Mouse (Mus musculus) megakaryocyte-erythroid progenitor cell, adult 5-6 weeks (primary cell): ENCODE results near the gene Hip1r. TPM values are rescaled to one million over a fixed set of nuclear protein-coding genes. Genes with fewer than 3 reads are reported as not detected.
A peak's percentile ranks its signal among the peaks of the same experiment; 100 is the strongest.

ENCODE experiments used
- ATAC-seq: replicated peaks from 2 replicates; pipeline ENCODE4 v1.8.0; 2016; ENCODE audit warnings: mild to moderate bottlenecking, inconsistent platforms; ENCODE audit not compliant: severe bottlenecking, poor library complexity, low FRiP score, low TSS enrichment
- total RNA-seq, 2 experiments: library from RNA; stranded (forward) in 1 of 2; stranded (reverse) in 1 of 2; fragments of 200-1000, 215-1000 nt in 1 of 2; fragments of >200 nt in 1 of 2; fragmentation: Nextera tagmentation in 1 of 2; gene quantifications; 2 replicates each; pipeline ENCODE4 v1.2.3; 2014 to 2017

Gene Hip1r
- total RNA-seq, 2 experiments from 2014 or later: 9.5 to 30.9 TPM

DNA sequence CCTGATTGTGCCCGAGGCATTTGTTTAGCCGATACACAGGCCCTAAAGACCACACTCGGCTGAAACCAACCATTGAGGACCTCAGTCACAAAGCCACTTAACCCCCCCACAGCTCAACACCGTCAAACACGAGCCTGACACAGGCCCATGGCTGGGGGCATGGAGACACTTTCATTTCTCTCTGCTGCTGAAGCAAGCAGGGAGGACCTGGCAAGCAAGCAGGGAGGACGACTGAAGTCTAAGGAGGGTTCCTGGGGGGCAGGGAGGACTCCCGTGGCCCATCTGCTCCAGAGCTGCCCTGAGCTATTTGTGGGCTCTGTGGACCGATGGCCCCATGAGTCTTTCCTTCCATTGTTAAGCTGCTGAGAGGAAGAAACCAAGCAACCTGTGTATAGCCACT lies 38.5 kb downstream of the Hip1r start:
- no peak for ATAC-seq

DNA sequence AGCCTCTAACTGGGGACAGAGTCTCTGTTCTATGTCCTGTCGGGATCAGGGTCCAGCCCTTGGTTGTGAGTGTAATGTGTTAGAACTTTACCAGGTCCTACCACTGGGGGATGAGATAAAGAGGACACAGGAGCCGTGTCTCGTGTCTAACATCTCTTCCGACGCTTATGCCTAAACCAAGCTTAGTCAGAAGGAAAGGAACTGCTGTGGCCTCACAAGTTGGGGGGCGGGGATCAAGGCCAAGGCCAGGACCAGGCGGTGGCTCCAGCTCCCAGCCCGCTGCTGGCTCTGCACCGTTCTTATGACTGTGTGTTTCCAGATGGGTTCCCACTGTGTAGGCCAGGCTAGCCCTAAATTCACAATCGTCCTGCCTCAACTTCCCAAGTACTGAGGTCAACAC lies 39.5 kb downstream of the Hip1r start:
- ATAC-seq: 0 out of 2 replicates have a peak, but pooled peaks have one; percentile 9

DNA sequence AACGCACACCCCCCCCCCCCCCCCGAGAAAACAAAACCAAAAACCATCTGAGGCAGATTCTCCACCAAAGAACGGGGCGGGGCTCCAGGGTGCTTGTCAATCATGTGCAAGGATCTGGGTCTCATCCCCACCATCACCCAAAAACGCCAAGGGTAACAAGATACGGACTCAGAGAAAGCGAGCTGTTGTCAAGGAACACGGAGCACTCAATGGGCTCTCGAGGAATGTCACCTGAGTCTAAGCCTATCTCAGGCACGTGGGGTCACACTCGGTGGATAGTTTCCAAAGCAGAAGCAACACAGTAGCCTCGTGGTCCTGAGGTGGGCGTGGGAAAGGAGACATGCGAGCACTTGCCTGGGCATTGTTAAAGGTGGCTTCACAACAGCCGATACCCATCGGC lies 40.3 kb downstream of the Hip1r start:
- ATAC-seq: no peak

DNA sequence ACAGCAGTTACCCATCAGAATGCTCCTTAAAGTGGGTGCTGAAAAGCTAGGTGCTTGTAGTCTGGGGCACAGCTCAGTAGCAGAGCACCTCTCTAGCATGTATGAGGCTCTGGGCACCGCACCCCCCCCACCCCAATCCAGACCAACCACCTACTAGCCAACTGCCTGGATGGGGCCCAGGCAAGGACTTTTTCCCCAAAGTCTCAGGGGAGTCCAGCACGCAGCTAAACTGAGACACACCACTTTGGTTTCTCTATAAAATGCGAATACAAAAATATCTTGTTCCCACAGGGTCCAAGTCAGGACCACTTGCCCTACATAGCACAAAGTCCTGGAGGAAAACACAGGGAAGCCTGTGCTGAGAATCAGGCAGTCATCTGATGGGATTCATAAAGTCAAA lies 40.8 kb downstream of the Hip1r start:
- ATAC-seq: no peak

DNA sequence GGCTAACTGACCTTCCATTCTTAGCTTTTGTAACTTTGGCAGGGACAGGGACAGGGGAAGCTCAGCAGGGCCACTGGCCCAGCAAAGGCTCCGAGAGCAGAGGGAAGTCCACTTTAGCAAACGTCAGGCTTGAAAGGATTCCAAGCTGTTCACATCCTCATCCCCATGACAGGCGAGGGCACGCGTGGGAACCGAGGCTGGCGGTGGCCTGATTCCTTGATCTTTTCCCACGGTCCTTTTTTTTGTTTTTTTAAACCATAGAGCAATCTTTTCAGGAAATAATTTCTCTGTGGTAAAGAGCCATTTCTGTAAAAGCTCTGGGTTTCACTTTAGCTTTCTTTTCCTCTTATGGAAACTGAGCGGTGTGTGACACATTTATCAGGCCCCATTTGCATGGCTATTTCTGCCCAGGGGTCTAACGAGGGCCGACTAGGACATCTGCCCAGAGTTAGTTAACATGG lies 41.4 kb downstream of the Hip1r start:
- no peak for ATAC-seq

DNA sequence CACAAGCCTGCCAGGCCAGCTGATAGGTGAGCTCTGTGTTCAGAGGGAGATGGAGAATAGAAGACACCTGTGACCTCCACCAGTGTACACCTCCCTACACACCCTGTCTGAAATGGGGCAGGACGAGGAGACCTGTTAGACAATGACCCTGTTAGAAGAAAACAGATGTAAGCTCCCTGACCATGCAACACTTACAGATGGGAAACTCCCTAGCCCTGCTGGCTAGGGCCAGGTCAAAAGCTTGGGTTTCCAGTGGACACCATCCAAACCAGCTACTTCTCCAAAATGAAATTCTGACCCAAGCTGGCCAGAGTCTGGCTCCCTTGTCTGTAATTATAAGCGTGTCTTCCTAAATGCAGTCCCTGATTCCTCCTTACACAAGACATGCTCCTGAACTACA lies 42.3 kb downstream of the Hip1r start:
- ATAC-seq: no peak

DNA sequence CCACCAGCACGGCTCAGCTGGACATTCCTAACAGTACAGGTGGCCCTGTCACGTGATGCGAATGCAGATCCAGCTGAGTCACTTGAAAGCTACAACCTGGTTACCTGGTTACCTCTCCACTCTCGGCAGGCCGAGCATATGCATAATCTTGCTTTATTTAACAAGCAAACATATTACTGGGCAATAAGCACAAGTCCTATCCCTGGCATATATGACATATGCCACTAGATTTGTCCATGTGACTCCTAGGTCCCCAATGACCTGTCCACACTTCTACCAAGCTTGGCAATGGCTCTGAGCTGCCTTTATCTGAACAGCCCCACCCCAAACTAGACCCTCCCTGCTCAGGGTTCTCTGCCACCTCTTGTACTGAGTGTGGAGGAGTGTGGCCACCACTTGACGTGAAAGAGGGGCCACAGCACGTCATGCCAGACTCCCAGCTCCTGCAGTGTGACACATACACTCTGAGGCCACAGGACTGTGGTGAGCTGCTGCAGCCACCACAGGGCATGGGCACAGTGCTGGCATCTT lies 42.9 kb downstream of the Hip1r start:
- ATAC-seq: no peak

DNA sequence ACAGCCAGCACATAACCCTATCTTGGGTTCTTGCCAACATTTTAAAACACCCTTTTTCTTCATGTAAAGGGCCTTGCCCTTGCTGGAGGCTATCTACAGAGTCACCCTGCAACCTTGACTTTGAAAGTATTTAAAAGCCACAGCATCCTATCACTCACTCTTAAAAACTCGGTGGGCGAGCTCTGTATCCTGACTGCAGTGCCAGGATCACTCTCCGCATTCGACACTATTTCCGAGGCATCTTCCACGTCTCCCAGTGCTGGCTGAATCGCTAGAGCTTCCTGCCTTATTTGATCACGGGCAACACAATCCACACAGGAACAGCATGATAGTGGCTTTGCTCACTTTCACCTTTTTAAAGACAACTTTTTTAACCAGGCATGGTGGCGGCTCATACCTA lies 44.5 kb downstream of the Hip1r start:
- no peak for ATAC-seq

DNA sequence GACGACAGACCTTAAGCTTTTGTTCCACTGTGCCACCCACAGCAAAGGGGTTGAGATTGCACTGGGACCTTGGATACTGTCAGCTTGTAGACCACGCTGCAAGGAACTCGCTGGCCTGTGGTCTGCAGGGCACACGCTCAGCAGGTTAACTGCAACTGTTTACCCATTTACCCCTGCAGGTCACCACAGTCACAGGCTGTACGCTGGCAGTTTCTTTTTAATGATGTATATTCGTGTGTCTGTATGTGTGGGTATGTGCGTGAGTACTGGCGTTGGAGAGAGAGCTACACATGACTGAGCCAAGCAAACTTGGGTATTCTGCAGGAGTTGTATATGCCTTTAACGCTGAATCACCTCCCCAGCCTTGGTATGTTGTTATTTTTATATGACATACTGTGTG lies 45.2 kb downstream of the Hip1r start:
- ATAC-seq: peak; percentile 1; the same call in 1 of the 2 replicates

DNA sequence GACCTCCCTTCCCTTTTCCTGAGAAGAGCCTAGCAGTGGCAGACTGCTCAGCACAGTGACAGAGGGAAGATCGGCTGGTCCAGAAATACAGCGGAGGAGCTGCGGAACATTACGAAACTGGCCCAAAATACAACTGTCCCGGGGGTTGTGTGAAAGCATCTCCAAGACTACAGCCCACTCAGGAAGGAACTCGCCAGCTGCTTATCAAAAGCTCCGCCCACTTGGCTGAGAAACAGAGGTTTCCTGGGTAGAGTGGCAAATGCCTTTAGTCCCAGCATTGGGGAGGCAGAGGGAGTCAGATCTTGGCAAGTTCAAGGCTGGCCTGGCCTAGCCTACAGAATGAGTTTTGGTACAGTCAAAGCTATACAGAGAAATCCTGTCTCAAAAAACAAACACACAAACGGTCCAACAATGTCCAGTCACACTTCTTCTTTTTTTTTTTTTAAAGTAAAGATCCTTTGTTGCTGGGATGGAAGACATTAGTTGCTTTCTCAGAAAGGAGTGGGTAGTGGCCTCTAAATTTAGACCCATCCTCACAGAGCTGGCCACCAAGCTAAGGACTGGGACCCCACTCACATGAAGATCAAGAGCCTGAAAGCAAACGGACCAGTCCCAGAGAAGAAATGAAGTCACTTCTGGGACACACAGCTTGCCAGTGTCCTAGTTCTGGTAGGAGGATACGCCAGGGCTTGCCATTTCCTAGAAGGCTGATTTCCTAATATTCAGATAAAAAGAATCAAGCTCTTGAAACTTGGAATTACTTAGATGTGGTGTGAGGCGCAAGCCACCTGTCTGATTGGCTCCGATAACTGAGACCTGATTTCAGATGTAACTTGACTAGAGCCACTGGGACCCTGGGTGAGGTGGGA lies 46.2 kb downstream of the Hip1r start:
- peak; percentile 69 for ATAC-seq

DNA sequence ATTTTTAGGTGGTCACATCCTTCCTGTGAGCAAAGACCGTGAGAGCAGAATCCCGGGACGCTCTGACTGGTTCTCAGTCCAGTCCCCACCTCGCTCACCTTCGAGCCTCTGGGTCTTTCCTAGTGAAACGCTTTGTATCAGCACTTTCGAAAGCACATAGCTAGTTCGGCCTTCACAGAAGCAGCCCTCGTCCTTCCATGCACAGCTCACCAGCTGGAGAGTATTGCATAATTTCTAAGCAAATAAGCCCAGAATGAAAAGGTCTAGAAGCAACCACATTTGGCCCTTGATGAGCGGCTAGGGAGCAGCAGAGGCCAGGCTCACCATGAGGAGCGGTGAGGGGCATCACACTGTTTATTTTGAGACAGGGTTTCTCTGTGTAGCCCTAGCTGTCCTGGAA lies 47.7 kb downstream of the Hip1r start:
- no peak for ATAC-seq

DNA sequence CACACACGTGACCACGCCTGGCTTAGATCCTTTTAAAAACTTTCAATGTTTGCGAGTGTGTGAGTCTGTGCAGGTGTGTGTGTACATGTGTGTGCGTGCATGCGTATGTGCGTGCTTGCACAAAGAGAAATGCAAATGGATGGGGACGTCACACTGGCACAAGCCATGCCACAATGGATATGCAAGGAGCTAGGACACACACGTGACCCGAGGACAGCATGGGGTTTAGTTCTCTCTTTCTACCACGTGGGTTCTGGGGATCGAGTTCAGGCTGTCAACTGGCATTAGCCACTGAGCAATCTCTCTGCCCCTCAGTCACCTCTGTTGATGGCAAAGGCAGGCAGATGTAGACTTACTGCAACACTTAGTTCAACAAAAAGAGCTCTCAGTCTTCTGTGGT lies 48.3 kb downstream of the Hip1r start:
- ATAC-seq: no peak

DNA sequence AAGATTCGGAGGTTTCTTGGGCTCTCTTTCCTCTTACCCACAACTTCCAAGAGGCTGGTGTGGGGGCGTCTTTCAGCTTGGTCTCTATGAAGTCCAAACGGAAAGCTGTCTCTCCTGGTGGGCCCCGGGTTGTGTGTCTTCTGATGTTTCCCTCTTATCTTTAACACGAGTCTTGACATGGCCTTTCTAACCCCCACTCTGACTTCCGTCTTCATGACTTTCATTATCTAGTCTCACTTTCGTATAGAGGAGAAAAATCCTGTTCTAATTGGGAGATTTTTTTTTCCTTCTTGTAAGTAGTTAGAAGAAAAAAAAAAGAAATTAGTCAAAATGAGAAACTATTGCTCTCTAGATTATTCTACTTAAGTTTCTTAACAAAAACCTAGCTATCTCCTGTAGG lies 48.9 kb downstream of the Hip1r start:
- ATAC-seq: no peak

DNA sequence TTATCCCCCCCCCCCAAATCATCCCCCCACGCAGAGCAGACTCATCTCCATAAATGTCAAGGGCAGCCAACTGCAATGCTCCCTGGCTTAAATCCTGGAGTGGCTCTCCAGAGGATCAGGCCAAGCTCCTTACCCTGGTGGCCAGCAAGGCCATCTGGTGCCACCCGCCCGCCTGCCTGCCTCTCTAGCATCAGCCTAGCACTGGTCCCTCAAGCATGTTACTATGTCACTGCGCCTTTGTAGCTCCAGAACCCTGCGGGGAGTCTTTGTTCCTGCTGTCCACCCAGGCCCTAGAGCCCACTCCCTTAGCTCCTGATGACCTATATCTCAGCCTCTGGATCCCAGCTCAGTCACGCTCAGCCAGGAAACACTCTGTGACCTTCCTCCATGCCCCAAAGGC lies 51.2 kb downstream of the Hip1r start:
- ATAC-seq: no peak

DNA sequence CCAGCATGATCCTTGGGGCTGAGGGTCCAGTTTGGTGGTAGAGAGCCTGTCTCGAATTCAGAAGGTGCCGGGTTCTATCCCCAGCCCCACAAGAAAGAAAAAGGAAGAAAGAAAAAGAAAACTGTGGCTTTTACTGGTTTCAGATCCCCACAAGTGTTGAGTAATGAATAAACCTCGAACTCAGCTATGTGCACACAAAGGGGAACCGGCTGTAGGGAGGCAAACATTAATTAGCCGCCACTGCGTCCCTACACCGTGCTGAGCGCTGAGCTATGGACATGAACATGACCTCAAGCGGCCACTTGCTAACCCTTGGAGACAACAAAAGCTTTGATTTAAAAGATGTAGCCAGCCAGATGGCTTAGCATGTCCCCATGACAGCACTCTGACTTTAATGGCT lies 51.7 kb downstream of the Hip1r start:
- no peak for ATAC-seq

DNA sequence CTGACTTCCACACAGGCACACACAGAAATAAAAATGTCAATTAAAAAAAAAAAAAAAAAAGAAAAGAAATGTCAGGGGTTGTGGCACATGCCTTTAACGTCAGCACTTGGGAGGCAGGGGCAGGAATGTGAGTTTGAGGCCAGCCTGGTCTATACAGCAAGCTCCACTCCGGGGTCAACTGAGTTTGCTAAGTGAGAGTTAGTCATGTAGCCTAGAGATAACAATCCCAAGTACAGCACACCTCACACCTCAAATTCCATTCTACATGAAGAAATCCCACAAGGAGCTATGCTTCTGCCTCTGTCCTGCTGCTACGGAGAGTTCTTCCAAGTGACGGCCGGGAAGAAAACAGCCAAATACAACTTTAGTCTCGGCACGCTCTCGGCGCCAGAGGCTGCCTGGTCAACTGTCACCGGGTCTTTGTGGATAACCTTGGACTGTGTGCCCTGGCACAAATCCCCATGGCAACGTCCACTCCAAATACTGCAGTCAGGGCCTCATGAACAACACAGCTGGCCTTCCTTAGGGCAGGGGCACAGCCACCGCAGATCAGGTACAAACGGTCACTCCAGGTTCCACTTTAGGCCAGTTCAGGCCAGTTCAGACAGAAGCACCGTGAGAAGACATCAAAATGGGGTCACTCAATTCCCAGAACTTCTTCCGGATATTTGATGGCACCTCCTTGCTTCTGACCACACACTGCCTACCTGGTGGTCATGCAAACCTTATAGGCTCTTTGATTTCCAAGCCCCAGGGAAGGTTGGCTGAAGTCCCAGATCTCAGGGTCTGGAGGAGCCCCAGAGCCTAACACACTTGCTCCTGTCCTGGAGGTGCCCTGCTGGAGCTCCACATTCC lies 52.4 kb downstream of the Hip1r start:
- no peak for ATAC-seq

DNA sequence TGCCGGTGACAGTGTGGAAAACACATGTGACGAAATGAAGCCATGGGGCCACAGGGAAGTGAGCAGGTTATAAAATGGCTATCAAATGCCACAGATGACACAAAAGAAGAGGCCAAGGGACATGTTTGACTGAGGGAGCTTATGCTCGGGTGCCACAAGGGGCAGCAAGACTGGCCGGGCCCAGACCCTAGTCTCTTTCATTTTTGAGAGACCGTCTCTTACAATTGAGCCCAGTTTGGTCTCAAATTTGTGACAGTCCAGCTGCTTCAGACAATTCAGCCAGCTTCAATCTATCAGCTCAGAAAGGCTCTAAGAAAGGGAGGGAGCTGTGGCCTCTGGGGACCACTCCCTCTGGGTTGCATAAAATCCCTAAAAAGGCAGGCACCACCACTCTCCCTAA lies 53.1 kb downstream of the Hip1r start:
- no peak for ATAC-seq

DNA sequence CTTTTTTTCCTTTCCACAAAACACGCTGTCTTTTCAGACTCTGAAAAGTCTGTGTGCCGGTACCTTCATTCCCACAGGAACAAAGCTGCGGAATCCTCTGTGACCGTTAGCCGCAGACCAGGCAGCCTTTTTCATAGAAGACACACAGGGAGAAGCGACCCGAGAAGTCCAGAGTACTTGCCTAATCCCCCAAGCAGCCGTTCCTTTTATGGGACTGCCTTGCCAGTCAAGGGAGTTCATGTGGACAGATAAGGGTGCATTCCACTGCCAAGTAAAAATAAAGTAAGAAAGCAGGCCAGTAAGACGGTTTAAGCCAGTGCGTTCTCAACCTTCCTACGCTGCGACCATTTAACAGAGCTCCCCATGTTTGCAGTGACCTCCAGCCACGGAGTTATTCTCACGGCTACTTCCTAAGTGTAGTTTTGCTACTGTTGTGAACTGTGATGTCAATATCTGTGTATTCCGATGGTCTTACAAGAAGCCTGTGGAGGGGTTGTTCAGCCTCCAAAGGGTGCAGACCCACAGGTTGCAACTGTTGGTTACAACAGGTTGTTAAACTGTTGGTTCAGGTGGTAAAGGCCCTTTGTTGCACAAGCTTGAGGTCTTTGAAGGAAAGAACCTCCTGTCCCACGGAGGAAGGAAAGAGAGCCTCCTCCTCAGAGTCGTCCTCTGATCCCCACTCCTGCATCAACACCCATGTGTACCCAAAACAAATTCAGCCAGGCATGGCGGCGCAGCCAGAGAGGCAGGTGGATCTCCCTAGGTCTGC lies 54.5 kb downstream of the Hip1r start:
- ATAC-seq: peak; percentile 38

DNA sequence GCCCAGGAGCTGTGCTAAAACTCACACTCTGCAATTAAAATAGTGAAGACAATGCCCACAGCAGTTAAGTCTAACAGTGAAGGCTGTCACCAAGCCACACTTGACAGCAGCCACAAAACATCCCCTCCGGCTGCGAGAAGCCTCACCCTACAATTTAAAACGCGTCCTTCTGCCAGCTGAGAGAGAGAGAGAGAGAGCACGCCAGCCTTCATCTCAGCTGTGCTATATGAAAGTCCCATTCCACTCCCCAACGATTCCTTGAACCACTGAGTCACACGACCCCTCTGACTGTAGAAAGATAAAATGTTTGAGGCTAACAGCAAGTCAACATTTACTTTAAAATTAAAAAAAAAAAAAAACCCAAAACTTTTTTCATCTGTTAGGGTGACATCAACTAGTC lies 55.3 kb downstream of the Hip1r start:
- ATAC-seq: no peak
